Mouse (Mus musculus) spleen, adult 2 months (tissue): ENCODE results near the gene Wdr59. TPM values are rescaled to one million over a fixed set of nuclear protein-coding genes. Genes with fewer than 3 reads are reported as not detected.
"Not testable (repeated sequence)": the region's sequence is repeated elsewhere in the genome, so short reads cannot be mapped to it uniquely, and the experiment has no call there.

Source experiments
- DNase-seq, 2 experiments: peaks; one replicate each; pipeline versions ENCODE4 v3.0.0 to v3.0.0-alpha.2; 2012 to 2021; ENCODE audit warnings: low spot score in 2 of 2, low read depth in 1 of 2
- H3K27ac ChIP-seq: fragments of 200-500 bp; 2 replicates; pipeline ENCODE4 v1.5.1; 2012; ENCODE audit warnings: low read length, inconsistent platforms; ENCODE audit not compliant: insufficient read depth
- H3K27me3 ChIP-seq: fragments of 200-500 bp; 2 replicates; pipeline ENCODE4 v1.6.1; 2012; ENCODE audit warnings: mild to moderate bottlenecking, moderate library complexity, low read length, inconsistent platforms; ENCODE audit not compliant: control insufficient read depth, insufficient read depth
- H3K36me3 ChIP-seq: fragments of 200-500 bp; 2 replicates; pipeline ENCODE4 v1.6.1; 2012; ENCODE audit warnings: mild to moderate bottlenecking, low read length, inconsistent platforms; ENCODE audit not compliant: control insufficient read depth, insufficient read depth
- H3K4me1 ChIP-seq: fragments of 200-500 bp; 2 replicates; pipeline ENCODE4 v1.6.1; 2011; ENCODE audit warnings: inconsistent platforms; ENCODE audit not compliant: control insufficient read depth, insufficient read depth, insufficient read length
- H3K4me3 ChIP-seq: fragments of 200-500 bp; 2 replicates; pipeline ENCODE4 v1.5.1; 2011; ENCODE audit warnings: mild to moderate bottlenecking, inconsistent platforms; ENCODE audit not compliant: insufficient read depth, insufficient read length; ENCODE audit errors: extremely low read depth
- CTCF ChIP-seq: fragments of 200-500 bp; IDR thresholded peaks from 2 replicates; pipeline ENCODE4 v1.5.1; 2011; ENCODE audit warnings: mild to moderate bottlenecking, inconsistent platforms; ENCODE audit not compliant: insufficient read depth, insufficient read length, insufficient replicate concordance; ENCODE audit errors: extremely low read depth
- POLR2A ChIP-seq: fragments of 200-500 bp; IDR thresholded peaks from 2 replicates; pipeline ENCODE4 v1.6.1; 2011; ENCODE audit warnings: low read depth, low read length, inconsistent platforms
- WGBS: fragments of 180-500 bp; shearing (Covaris S2); methylation state at CpG from one replicate; pipeline ENCODE4 v1.1.7; 2018; 5-methylcytosine and 5-hydroxymethylcytosine counted together
- polyA plus RNA-seq: library from polyadenylated mRNA; depleted of rRNA; stranded (reverse); fragments of >200 nt; gene quantifications from 2 replicates; pipeline ENCODE4 v1.2.3, GENCODE M21; 2012

The Wdr59 gene
- polyA plus RNA-seq, 1 experiment: 4.6 TPM

GRCm38 (mm10) chr8:111513446-111513845, 8.4 kb downstream of the Wdr59 start:
- WGBS: 95% methylated on average over 8 of the region's 8 CpGs
- Histone ChIP-seq H3K27ac (no peak overlapping the region), H3K27me3 (no peaks in the 10 kb centered on the region), H3K4me3 (no peak overlapping the region), H3K4me1 (no peaks in the 10 kb centered on the region; the same call in 1 of the 2 replicates), H3K36me3 (no peaks in the 10 kb centered on the region)
- no peak for TF ChIP-seq POLR2A
- TF ChIP-seq CTCF: no peak
- no peak for DNase-seq

DNA sequence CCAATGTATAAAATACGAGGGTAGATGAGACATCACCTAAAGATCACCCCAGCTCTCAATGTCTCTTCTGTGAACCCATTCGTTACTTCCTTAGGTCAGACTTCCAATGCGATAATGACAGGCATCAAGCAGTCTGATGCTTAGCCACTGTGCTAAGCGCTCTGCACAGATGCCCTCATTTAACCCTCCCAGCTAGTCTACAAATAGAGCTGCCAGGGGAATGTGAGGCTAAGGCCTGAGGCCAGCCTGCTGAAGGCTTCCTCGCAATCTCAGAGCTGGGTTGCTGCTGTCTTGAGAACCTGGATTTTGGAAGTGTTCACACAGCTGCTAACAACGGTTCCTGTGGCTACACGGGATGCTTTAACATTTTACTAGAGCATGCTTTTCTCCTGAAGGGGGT, 9.0 kb downstream of the Wdr59 start:
- H3K4me1 ChIP-seq: no peaks in the 10 kb centered on the region; the same call in 1 of the 2 replicates
- no peak overlapping the region for H3K4me3 ChIP-seq
- no peak for DNase-seq
- no peak overlapping the region for H3K27ac ChIP-seq
- 94% methylated on average over 7 of the region's 7 CpGs for WGBS
- TF ChIP-seq POLR2A: no peak
- no peak for TF ChIP-seq CTCF
- no peaks in the 10 kb centered on the region for H3K36me3 ChIP-seq
- H3K27me3 ChIP-seq: no peaks in the 10 kb centered on the region

- no peak for TF ChIP-seq POLR2A
- no peak for TF ChIP-seq CTCF
- H3K36me3 ChIP-seq: no peaks in the 10 kb centered on the region
- H3K27ac ChIP-seq: no peak overlapping the region
- no peak for DNase-seq
- 74% methylated on average over 4 of the region's 4 CpGs for WGBS
- no peaks in the 10 kb centered on the region; the same call in 1 of the 2 replicates for H3K4me1 ChIP-seq
- no peak overlapping the region for H3K4me3 ChIP-seq
- no peaks in the 10 kb centered on the region for H3K27me3 ChIP-seq
Observed at GRCm38 (mm10) chr8:111510401-111510800, 11.5 kb downstream of the Wdr59 start.

DNA sequence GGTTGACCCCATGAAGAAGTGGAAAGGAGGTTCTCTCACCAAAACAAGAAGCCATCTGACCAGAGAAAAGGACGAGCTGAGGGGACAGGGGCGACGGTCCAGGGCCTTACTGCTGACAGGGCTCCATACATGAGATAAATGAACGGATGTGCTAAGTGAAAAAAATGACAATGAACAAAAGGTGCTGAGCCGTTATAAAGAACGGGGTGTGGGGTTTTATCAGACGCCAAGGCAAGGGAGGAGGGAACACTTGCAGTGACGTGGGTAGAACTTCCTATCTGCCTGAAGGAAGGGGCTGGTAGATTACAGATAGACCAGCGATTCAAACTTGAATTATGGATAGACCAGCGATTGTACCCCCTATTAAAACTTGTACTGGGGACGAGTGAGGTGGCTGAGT, 12.6 kb downstream of the Wdr59 start:
- TF ChIP-seq POLR2A (no peak), CTCF (no peak)
- Histone ChIP-seq H3K4me1 (no peaks in the 10 kb centered on the region; the same call in 1 of the 2 replicates), H3K36me3 (no peaks in the 10 kb centered on the region), H3K27ac (no peak overlapping the region), H3K27me3 (no peaks in the 10 kb centered on the region), H3K4me3 (no peak overlapping the region)
- no peak for DNase-seq
- WGBS: 78% methylated on average over 11 of the region's 11 CpGs

GRCm38 (mm10) chr8:111508566-111508965, 13.3 kb downstream of the Wdr59 start:
- Histone ChIP-seq H3K4me3 (no peak overlapping the region), H3K27ac (no peak overlapping the region), H3K27me3 (no peaks in the 10 kb centered on the region), H3K36me3 (no peaks in the 10 kb centered on the region), H3K4me1 (no peaks in the 10 kb centered on the region; the same call in 1 of the 2 replicates)
- DNase-seq: no peak
- 79% methylated on average over 2 of the region's 2 CpGs for WGBS
- TF ChIP-seq CTCF (no peak), POLR2A (no peak)

DNA sequence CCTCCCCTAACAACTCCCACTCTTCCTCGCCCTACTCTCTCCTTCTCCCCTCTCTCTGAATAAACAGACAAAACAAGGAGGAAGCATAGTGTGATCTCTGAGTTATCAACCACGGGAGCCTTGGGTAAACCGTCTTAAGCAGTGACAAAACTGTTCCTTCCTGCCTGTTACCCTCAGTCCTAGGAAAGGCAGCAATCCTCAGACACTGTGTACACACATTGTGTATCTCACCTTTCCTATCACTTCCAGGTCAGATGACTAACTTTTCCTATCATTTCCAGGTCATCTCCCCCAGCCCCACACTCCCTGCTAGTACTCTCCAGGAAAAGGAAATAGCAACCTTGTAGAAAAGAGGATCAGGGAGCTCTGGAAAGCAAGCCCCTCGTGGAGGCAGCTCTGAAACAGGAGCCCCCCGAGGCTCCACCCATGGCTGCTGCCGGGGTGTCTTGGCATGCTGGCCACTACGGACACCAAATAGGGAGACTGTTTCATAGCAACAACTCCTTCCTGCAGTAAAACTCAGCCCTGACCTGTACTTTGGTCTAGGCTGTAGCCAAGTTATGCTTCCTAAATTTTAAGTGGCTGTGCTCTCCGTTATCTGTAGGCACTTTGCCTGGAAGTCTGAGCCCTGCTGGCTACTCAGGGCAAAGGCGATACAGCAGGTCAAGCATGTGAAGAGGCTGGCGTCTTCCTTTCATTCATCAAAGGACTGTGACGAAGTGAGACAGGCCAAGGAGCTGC, 20.0 kb downstream of the Wdr59 start:
- no peak overlapping the region for H3K4me3 ChIP-seq
- 81% methylated on average over 11 of the region's 11 CpGs for WGBS
- no peaks in the 10 kb centered on the region for H3K27me3 ChIP-seq
- TF ChIP-seq CTCF (no peak), POLR2A (no peak)
- no peak for DNase-seq
- no peaks in the 10 kb centered on the region for H3K4me1 ChIP-seq
- H3K36me3 ChIP-seq: peaks cover 3% of the 10 kb centered on the region
- H3K27ac ChIP-seq: no peak overlapping the region

- DNase-seq, H3K27me3 ChIP-seq, H3K4me3 ChIP-seq, H3K4me1 ChIP-seq, H3K27ac ChIP-seq: not testable (repeated sequence)
- peaks cover 14% of the 10 kb centered on the region for H3K36me3 ChIP-seq
- 30% methylated on average over 6 of the region's 6 CpGs for WGBS
Observed at GRCm38 (mm10) chr8:111498249-111498648, 23.6 kb downstream of the Wdr59 start.
